Mouse (Mus musculus): Measurements from ENCODE around the gene Stard13.

GRCm38 (mm10) chr5:151199235-151199634, 34.4 kb downstream of the Stard13 start:
- no peak for TF ChIP-seq CTCF (IDR thresholded peaks at IDR 0.05; ENCODE audit: low read depth, low read length)
- TF ChIP-seq POLR2A (IDR thresholded peaks at IDR 0.05; ENCODE audit: extremely low read depth, insufficient read depth, low read length), result no peak
